Mouse (Mus musculus): ENCODE measurements around the gene Nr1i3. TPM values are rescaled to one million over a fixed set of nuclear protein-coding genes. Genes with fewer than 3 reads are reported as not detected.

The Nr1i3 gene
- total RNA-seq, 2 experiments from 2014 or later = 0.17 TPM; not detected in 1

- intact Hi-C loops (cut with DNase I) = no loop called here
Measured at GRCm38 (mm10) chr1:171193911-171194830, 19.6 kb upstream of the Nr1i3 start.

GRCm38 (mm10) chr1:171195046-171195822 is 18.5 kb upstream of the Nr1i3 start:
- no peak for DNase-seq (ENCODE audit: low spot score in 2 of 2)
- intact Hi-C loops (cut with DNase I) = loop anchor here (5.0 kb wide), 1 partner anchor 43 kb away; the partner anchor contains the start of genes Mpz and Sdhc

More at GRCm38 (mm10) chr1:171193911-171194830, 19.6 kb upstream of the Nr1i3 start:
- DNase-seq (ENCODE audit: low spot score in 2 of 2) = no peak

GRCm38 (mm10) chr1:171195887-171196397 is 17.8 kb upstream of the Nr1i3 start, which contains the start of gene Pcp4l1:
Gene Pcp4l1 (minus strand): TSS chr1:171196268.
- intact Hi-C loops (cut with DNase I) = loop anchor here (5.0 kb wide), 1 partner anchor 44 kb away; the partner anchor contains the start of genes Mpz and Sdhc
- DNase-seq (ENCODE audit: low spot score in 2 of 2) = peak; percentile 42 to 46

- no peak for DNase-seq (ENCODE audit: low spot score in 2 of 2)
- intact Hi-C loops (cut with DNase I) = loop anchor here (5.0 kb wide), 1 partner anchor 47 kb away; the partner anchor contains the start of genes Mpz and Sdhc
Measured at GRCm38 (mm10) chr1:171199532-171199931, 14.2 kb upstream of the Nr1i3 start.

- intact Hi-C loops (cut with DNase I) = no loop called here
- no peak for DNase-seq (ENCODE audit: low spot score in 2 of 2)
Measured at GRCm38 (mm10) chr1:171200769-171201168, 13.0 kb upstream of the Nr1i3 start.

- no peak for DNase-seq (ENCODE audit: low spot score in 2 of 2)
- intact Hi-C loops (cut with DNase I) = no loop called here
Measured at GRCm38 (mm10) chr1:171203471-171204248, 10.1 kb upstream of the Nr1i3 start.

- intact Hi-C loops (cut with DNase I) = no loop called here
- no peak for DNase-seq (ENCODE audit: low spot score in 2 of 2)
Measured at GRCm38 (mm10) chr1:171204249-171204644, 9.5 kb upstream of the Nr1i3 start.

- intact Hi-C loops (cut with DNase I) = no loop called here
Measured at GRCm38 (mm10) chr1:171205704-171206493, 7.9 kb upstream of the Nr1i3 start.

GRCm38 (mm10) chr1:171209409-171209808 is 4.4 kb upstream of the Nr1i3 start:
- DNase-seq (ENCODE audit: low spot score in 2 of 2) = no peak

More at GRCm38 (mm10) chr1:171205704-171206493, 7.9 kb upstream of the Nr1i3 start:
- no peak for DNase-seq (ENCODE audit: low spot score in 2 of 2)

GRCm38 (mm10) chr1:171212854-171213253 is 916 bp upstream of the Nr1i3 start:
- intact Hi-C loops (cut with DNase I) = no loop called here
- DNase-seq (ENCODE audit: low spot score in 2 of 2) = no peak

More at GRCm38 (mm10) chr1:171209409-171209808, 4.4 kb upstream of the Nr1i3 start:
- intact Hi-C loops (cut with DNase I) = no loop called here

GRCm38 (mm10) chr1:171216241-171216955 is 2.6 kb downstream of the Nr1i3 start:
- intact Hi-C loops (cut with DNase I) = no loop called here
- DNase-seq (ENCODE audit: low spot score in 2 of 2) = no peak

- intact Hi-C loops (cut with DNase I) = loop anchor here (2.0 to 5.0 kb wide), 3 partner anchors 56 to 102 kb away; partner anchors contain the start of genes Mpz and Sdhc
- DNase-seq (ENCODE audit: low spot score in 2 of 2) = peak; percentile 86 to 89
Measured at GRCm38 (mm10) chr1:171220871-171221270, 7.1 kb downstream of the Nr1i3 start.

- intact Hi-C loops (cut with DNase I) = loop anchor here (2.0 to 5.0 kb wide), 3 partner anchors 57 to 103 kb away; partner anchors contain the start of genes Mpz and Sdhc
- peak; percentile 36 to 37 for DNase-seq (ENCODE audit: low spot score in 2 of 2)
Measured at GRCm38 (mm10) chr1:171221281-171222193, 7.8 kb downstream of the Nr1i3 start.

- intact Hi-C loops (cut with DNase I) = loop anchor here (5.0 kb wide), 1 partner anchor 70 kb away; the partner anchor contains the start of genes Mpz and Sdhc
- peak; percentile 90 to 93 for DNase-seq (ENCODE audit: low spot score in 2 of 2)
Measured at GRCm38 (mm10) chr1:171222238-171223155, 8.7 kb downstream of the Nr1i3 start, which contains the start of gene Tomm40l. Gene Tomm40l (minus strand): TSS chr1:171222514.

- intact Hi-C loops (cut with DNase I) = loop anchor here (5.0 kb wide), 1 partner anchor 71 kb away; the partner anchor contains the start of genes Mpz and Sdhc
- no peak for DNase-seq (ENCODE audit: low spot score in 2 of 2)
Measured at GRCm38 (mm10) chr1:171223168-171223567, 9.4 kb downstream of the Nr1i3 start.
